Mouse (Mus musculus): ENCODE data around the gene Ccl2. TPM values are rescaled to one million over a fixed set of nuclear protein-coding genes. Genes with fewer than 3 reads are reported as not detected.

Ccl2 gene
- polyA plus RNA-seq, 1 experiment from 2014 or later, result 36.9 TPM

DNA sequence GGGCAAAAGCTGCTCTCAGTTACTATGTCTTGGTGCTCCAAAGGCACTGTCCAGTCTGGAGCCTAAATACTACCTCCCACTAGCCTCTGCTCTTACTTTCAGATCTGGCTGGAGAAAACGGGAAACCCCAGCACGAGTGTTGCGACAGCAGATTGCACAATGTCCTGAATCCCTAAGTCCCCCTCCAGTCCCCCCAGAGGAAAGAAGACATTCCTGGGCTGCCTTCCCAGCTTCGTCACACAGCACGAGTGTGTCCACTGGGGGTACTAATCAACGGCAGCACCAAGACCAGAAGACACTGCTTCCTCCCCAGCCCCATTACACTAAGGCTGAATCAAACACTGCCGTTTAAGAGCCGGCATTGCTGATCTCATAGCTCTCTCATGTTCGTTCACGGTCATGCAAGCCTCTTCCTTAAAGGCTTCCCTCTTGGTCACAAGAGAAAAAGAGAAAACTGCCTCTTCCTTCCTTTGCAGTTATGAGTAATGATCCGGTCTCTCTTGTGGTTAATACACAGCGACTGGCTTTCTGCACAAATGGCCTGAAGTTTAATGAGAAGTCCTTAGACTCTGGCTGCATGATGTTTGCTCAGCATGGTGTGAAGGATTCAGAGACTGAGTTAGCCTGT is 28.5 kb upstream of the Ccl2 start:
- no peak overlapping the region for H3K4me3 ChIP-seq (ENCODE audit: low read depth, low read length)
- H3K27ac ChIP-seq (ENCODE audit: low read depth), result peak overlapping the region; percentile 51; the same call in 1 of the 2 replicates
- H3K4me1 ChIP-seq (ENCODE audit: insufficient read depth), result no peaks in the 10 kb centered on the region
- no peaks in the 10 kb centered on the region for H3K9me3 ChIP-seq (ENCODE audit: low read depth, low read length)
- peak overlapping the region; percentile 31; the same call in 1 of the 2 replicates for H3K4me2 ChIP-seq
- 27% methylated on average over 12 of the region's 12 CpGs for WGBS
- ATAC-seq (ENCODE audit: insufficient read depth), result peak; percentile 88
- H3K9ac ChIP-seq, result no peak overlapping the region
- TF ChIP-seq CTCF (IDR thresholded peaks at IDR 0.05; ENCODE audit: low read depth), result peak; percentile 24; the same call in 1 of the 2 replicates
- no peaks in the 10 kb centered on the region for H3K36me3 ChIP-seq (ENCODE audit: insufficient read depth)
- no peaks in the 10 kb centered on the region for H3K27me3 ChIP-seq (ENCODE audit: insufficient read depth, low read length)
- peak; percentile 90 for DNase-seq

GRCm38 (mm10) chr11:82010115-82010514 is 25.3 kb upstream of the Ccl2 start:
- no peaks in the 10 kb centered on the region for H3K36me3 ChIP-seq (ENCODE audit: insufficient read depth)
- H3K9ac ChIP-seq, result no peak overlapping the region
- H3K9me3 ChIP-seq (ENCODE audit: low read depth, low read length), result no peaks in the 10 kb centered on the region
- H3K27ac ChIP-seq (ENCODE audit: low read depth), result no peak overlapping the region
- H3K4me1 ChIP-seq (ENCODE audit: insufficient read depth), result no peaks in the 10 kb centered on the region
- no peak overlapping the region for H3K4me3 ChIP-seq (ENCODE audit: low read depth, low read length)
- DNase-seq (no peak), ATAC-seq (ENCODE audit: insufficient read depth) (no peak)
- H3K27me3 ChIP-seq (ENCODE audit: insufficient read depth, low read length), result no peaks in the 10 kb centered on the region
- no peak overlapping the region for H3K4me2 ChIP-seq
- no peak for TF ChIP-seq CTCF (IDR thresholded peaks at IDR 0.05; ENCODE audit: low read depth)
- 85% methylated on average over 3 of the region's 3 CpGs for WGBS

- WGBS, result 49% methylated on average over 8 of the region's 8 CpGs
- no peak for ATAC-seq (ENCODE audit: insufficient read depth)
- DNase-seq, result peak; percentile 35
- H3K4me1 ChIP-seq (ENCODE audit: insufficient read depth), result no peaks in the 10 kb centered on the region
- no peak overlapping the region for H3K9ac ChIP-seq
- H3K27ac ChIP-seq (ENCODE audit: low read depth), result no peak overlapping the region
- H3K27me3 ChIP-seq (ENCODE audit: insufficient read depth, low read length), result no peaks in the 10 kb centered on the region
- TF ChIP-seq CTCF (IDR thresholded peaks at IDR 0.05; ENCODE audit: low read depth), result no peak
- no peak overlapping the region for H3K4me2 ChIP-seq
- no peaks in the 10 kb centered on the region for H3K9me3 ChIP-seq (ENCODE audit: low read depth, low read length)
- H3K4me3 ChIP-seq (ENCODE audit: low read depth, low read length), result no peak overlapping the region
- no peaks in the 10 kb centered on the region for H3K36me3 ChIP-seq (ENCODE audit: insufficient read depth)
These were observed 23.8 kb upstream of the Ccl2 start for GRCm38 (mm10) chr11:82011411-82012193.

DNA sequence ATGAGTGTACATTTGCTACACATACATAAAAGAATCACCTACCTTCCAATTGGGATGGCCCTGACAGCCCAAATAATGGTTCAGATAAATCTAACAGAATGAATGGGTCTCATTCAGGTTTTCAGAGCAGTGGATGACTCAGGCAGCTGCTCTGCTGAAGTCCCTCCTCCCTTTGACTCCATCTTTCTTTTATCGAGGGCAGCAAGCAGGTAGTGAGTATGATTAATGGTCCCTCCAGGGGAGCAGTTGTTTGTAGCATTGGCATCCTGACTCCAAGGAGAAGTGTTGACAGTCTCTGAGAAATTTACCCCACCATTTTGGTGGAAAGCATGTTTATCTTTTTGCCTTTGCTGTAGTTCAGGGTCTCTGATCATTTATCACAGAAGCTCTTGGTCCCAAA is 21.6 kb upstream of the Ccl2 start:
- Histone ChIP-seq H3K9ac (no peak overlapping the region), H3K4me2 (no peak overlapping the region), H3K4me1 (ENCODE audit: insufficient read depth) (no peaks in the 10 kb centered on the region), H3K9me3 (ENCODE audit: low read depth, low read length) (no peaks in the 10 kb centered on the region), H3K27ac (ENCODE audit: low read depth) (no peak overlapping the region), H3K36me3 (ENCODE audit: insufficient read depth) (no peaks in the 10 kb centered on the region), H3K4me3 (ENCODE audit: low read depth, low read length) (no peak overlapping the region), H3K27me3 (ENCODE audit: insufficient read depth, low read length) (no peaks in the 10 kb centered on the region)
- no peak for DNase-seq
- WGBS, result 11% methylated on average over 1 of the region's 1 CpGs
- ATAC-seq (ENCODE audit: insufficient read depth), result no peak
- no peak for TF ChIP-seq CTCF (IDR thresholded peaks at IDR 0.05; ENCODE audit: low read depth)

DNA sequence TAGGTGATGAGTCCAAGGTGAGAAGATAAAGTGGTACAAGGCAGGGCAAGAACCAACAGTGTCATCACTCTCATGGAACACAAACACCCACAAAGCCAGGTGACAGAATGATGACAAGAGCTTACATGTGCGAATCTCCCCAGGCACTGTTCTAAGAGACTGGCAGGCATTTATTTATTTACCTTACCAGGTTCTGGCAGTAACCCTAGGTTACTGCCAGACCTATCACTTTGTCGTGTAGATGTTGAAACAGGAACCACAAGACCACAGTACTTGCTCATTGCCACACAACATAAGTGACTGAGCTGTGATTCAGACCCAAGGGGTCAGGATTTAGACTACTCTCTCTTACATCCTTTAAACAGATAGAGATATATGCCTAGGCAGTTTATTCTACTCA is 20.3 kb upstream of the Ccl2 start:
- H3K4me1 ChIP-seq (ENCODE audit: insufficient read depth), result no peaks in the 10 kb centered on the region
- no peaks in the 10 kb centered on the region for H3K9me3 ChIP-seq (ENCODE audit: low read depth, low read length)
- no peaks in the 10 kb centered on the region for H3K36me3 ChIP-seq (ENCODE audit: insufficient read depth)
- no peak for DNase-seq
- no peak for TF ChIP-seq CTCF (IDR thresholded peaks at IDR 0.05; ENCODE audit: low read depth)
- no peak overlapping the region for H3K27ac ChIP-seq (ENCODE audit: low read depth)
- H3K27me3 ChIP-seq (ENCODE audit: insufficient read depth, low read length), result no peaks in the 10 kb centered on the region
- ATAC-seq (ENCODE audit: insufficient read depth), result no peak
- no peak overlapping the region for H3K9ac ChIP-seq
- no peak overlapping the region for H3K4me2 ChIP-seq
- H3K4me3 ChIP-seq (ENCODE audit: low read depth, low read length), result no peak overlapping the region
- 34% methylated on average over 2 of the region's 2 CpGs for WGBS

DNA sequence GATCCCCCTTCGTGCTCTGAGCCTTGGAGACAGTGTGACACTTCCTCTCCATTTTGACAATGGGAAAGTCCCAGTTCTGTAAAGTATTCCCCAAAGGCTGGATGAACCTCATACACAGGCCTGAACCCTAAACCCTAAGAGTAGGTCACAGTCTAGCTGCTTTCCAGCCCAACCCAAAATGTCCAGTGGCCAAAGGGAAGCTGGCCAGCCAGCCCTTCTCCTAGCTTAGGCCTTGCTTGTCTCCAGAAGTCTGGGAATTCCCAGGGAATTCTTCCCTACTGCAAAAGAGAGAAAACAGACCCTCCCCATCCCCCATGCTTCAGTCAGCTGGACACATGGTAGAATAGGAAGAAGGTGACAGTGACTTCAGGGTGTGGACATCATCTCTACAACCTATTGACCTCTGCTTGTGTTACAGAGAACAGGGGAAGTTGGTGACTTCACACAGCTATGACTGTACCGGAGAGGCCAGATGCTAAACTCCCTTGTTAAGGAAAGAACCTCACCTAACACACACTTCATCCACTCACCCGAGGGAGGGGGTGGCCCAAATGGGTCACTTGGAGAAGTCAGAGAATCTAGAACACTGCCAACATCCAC is 19.1 kb upstream of the Ccl2 start:
- DNase-seq, result no peak
- WGBS, result 73% methylated on average over 3 of the region's 3 CpGs

GRCm38 (mm10) chr11:82019389-82019788 is 16.0 kb upstream of the Ccl2 start:
- 26% methylated on average over 2 of the region's 2 CpGs for WGBS

More for the DNA sequence above, 19.1 kb upstream of the Ccl2 start:
- Histone ChIP-seq H3K4me1 (ENCODE audit: insufficient read depth) (no peaks in the 10 kb centered on the region), H3K27ac (ENCODE audit: low read depth) (no peak overlapping the region), H3K9me3 (ENCODE audit: low read depth, low read length) (no peaks in the 10 kb centered on the region), H3K36me3 (ENCODE audit: insufficient read depth) (no peaks in the 10 kb centered on the region), H3K9ac (no peak overlapping the region), H3K4me2 (no peak overlapping the region), H3K27me3 (ENCODE audit: insufficient read depth, low read length) (no peaks in the 10 kb centered on the region), H3K4me3 (ENCODE audit: low read depth, low read length) (no peak overlapping the region)
- no peak for TF ChIP-seq CTCF (IDR thresholded peaks at IDR 0.05; ENCODE audit: low read depth)
- ATAC-seq (ENCODE audit: insufficient read depth), result no peak

More at GRCm38 (mm10) chr11:82019389-82019788, 16.0 kb upstream of the Ccl2 start:
- H3K4me2 ChIP-seq, result no peak overlapping the region
- no peaks in the 10 kb centered on the region for H3K27me3 ChIP-seq (ENCODE audit: insufficient read depth, low read length)
- no peak overlapping the region for H3K27ac ChIP-seq (ENCODE audit: low read depth)
- no peaks in the 10 kb centered on the region for H3K36me3 ChIP-seq (ENCODE audit: insufficient read depth)
- no peak for DNase-seq
- H3K9ac ChIP-seq, result no peak overlapping the region
- no peaks in the 10 kb centered on the region for H3K9me3 ChIP-seq (ENCODE audit: low read depth, low read length)
- ATAC-seq (ENCODE audit: insufficient read depth), result no peak
- no peaks in the 10 kb centered on the region for H3K4me1 ChIP-seq (ENCODE audit: insufficient read depth)
- TF ChIP-seq CTCF (IDR thresholded peaks at IDR 0.05; ENCODE audit: low read depth), result no peak
- H3K4me3 ChIP-seq (ENCODE audit: low read depth, low read length), result no peak overlapping the region
